Mouse (Mus musculus) ovary, adult 18-20 months (tissue): ENCODE measurements around the gene Lrfn4.

Experiments used
- DNase-seq: peaks from one replicate; pipeline ENCODE4 v3.0.0; 2022; ENCODE audit warnings: low spot score, mixed read lengths

Lrfn4 gene

GRCm38 (mm10) chr19:4615151-4616093 lies at the start of gene Lrfn4:
Lrfn4 (minus strand) TSS chr19:4615667.
- DNase-seq, result peak; percentile 90

GRCm38 (mm10) chr19:4658156-4658555 lies 42.7 kb upstream of the Lrfn4 start:
- no peak for DNase-seq

GRCm38 (mm10) chr19:4646917-4647492 lies 31.5 kb upstream of the Lrfn4 start:
- DNase-seq, result no peak

- no peak for DNase-seq
These were observed 28.8 kb upstream of the Lrfn4 start for GRCm38 (mm10) chr19:4644271-4644670.

- no peak for DNase-seq
These were observed 20.5 kb upstream of the Lrfn4 start for GRCm38 (mm10) chr19:4635986-4636385.

- DNase-seq, result no peak
These were observed 13.4 kb upstream of the Lrfn4 start for GRCm38 (mm10) chr19:4628819-4629218.

- no peak for DNase-seq
These were observed 10.5 kb upstream of the Lrfn4 start for GRCm38 (mm10) chr19:4625829-4626535.

GRCm38 (mm10) chr19:4625179-4625828 lies 9.8 kb upstream of the Lrfn4 start, which contains the start of gene Rce1:
Rce1 (minus strand) TSS chr19:4625641.
- peak; percentile 74 for DNase-seq

GRCm38 (mm10) chr19:4624406-4625178 lies 9.1 kb upstream of the Lrfn4 start:
- DNase-seq, result no peak

- no peak for DNase-seq
These were observed 8.5 kb upstream of the Lrfn4 start for GRCm38 (mm10) chr19:4624006-4624405.

GRCm38 (mm10) chr19:4623419-4623818 lies 8.0 kb upstream of the Lrfn4 start:
- no peak for DNase-seq

- no peak for DNase-seq
These were observed 7.3 kb upstream of the Lrfn4 start for GRCm38 (mm10) chr19:4622780-4623179.

- no peak for DNase-seq
These were observed 5.3 kb upstream of the Lrfn4 start for GRCm38 (mm10) chr19:4620721-4621120.

- no peak for DNase-seq
These were observed 4.0 kb upstream of the Lrfn4 start for GRCm38 (mm10) chr19:4619461-4619860.

GRCm38 (mm10) chr19:4618183-4618582 lies 2.7 kb upstream of the Lrfn4 start:
- no peak for DNase-seq

GRCm38 (mm10) chr19:4616546-4616945 lies 1.1 kb upstream of the Lrfn4 start:
- DNase-seq, result no peak

- no peak for DNase-seq
These were observed 939 bp downstream of the Lrfn4 start for GRCm38 (mm10) chr19:4614305-4615150.

GRCm38 (mm10) chr19:4613464-4614304 lies 1.8 kb downstream of the Lrfn4 start:
- DNase-seq, result no peak

- DNase-seq, result no peak
These were observed 3.1 kb downstream of the Lrfn4 start for GRCm38 (mm10) chr19:4612181-4612961.
